Mouse (Mus musculus) neural tube, embryonic 15.5 days (tissue): Measurements from ENCODE around the gene Grb14. TPM values are rescaled to one million over a fixed set of nuclear protein-coding genes. Genes with fewer than 3 reads are reported as not detected.

Experiments used
- ATAC-seq: fragments of 200-750 bp; cut with Nextera tagmentation; 2 replicates; pipeline ENCODE4 v1.8.0; 2017; ENCODE audit warnings: mild to moderate bottlenecking, moderate TSS enrichment, moderate library complexity; ENCODE audit not compliant: low FRiP score
- H3K27ac ChIP-seq: fragments of 300-500 bp; sonication (generic); replicated peaks from 2 replicates; pipeline ENCODE4 v1.5.1; 2015; ENCODE audit warnings: mild to moderate bottlenecking, inconsistent platforms
- H3K27me3 ChIP-seq: fragments of 300-500 bp; sonication (generic); replicated peaks from 2 replicates; pipeline ENCODE4 v1.6.1; 2015; ENCODE audit warnings: inconsistent platforms
- H3K36me3 ChIP-seq: fragments of 300-500 bp; sonication (generic); 2 replicates; pipeline ENCODE4 v1.6.1; 2015; ENCODE audit warnings: inconsistent platforms
- H3K4me1 ChIP-seq: fragments of 300-500 bp; sonication (generic); 2 replicates; pipeline ENCODE4 v1.6.1; 2015; ENCODE audit warnings: inconsistent platforms
- H3K4me2 ChIP-seq: fragments of 300-500 bp; sonication (generic); 2 replicates; pipeline ENCODE4 v1.6.1; 2015; ENCODE audit warnings: inconsistent platforms, mild to moderate bottlenecking, moderate library complexity
- H3K4me3 ChIP-seq: fragments of 300-500 bp; sonication (generic); replicated peaks from 2 replicates; pipeline ENCODE4 v1.5.1; 2015; ENCODE audit warnings: mild to moderate bottlenecking, inconsistent platforms
- H3K9ac ChIP-seq: fragments of 300-500 bp; sonication (generic); replicated peaks from 2 replicates; pipeline ENCODE4 v1.6.1; 2015; ENCODE audit warnings: mild to moderate bottlenecking, inconsistent platforms
- H3K9me3 ChIP-seq: fragments of 300-500 bp; sonication (generic); replicated peaks from 2 replicates; pipeline ENCODE4 v1.6.1; 2016; ENCODE audit warnings: inconsistent platforms
- WGBS: fragments of 180-500 bp; shearing (Covaris S2); methylation state at CpG from one replicate; pipeline ENCODE4 v1.1.7; 2015; ENCODE audit warnings: mixed read lengths; 5-methylcytosine and 5-hydroxymethylcytosine counted together
- polyA plus RNA-seq: library from polyadenylated mRNA; unstranded; fragments of >200 nt; fragmentation: Nextera tagmentation; extraction: Ambion mirVana; gene quantifications from 2 replicates; pipeline ENCODE4 v1.2.1, GENCODE M21; 2015

Grb14 gene
- polyA plus RNA-seq, 1 experiment from 2014 or later: 24.8 TPM

- Histone ChIP-seq H3K4me2 (no peak overlapping the region), H3K4me1 (no peaks in the 10 kb centered on the region), H3K27me3 (no peaks in the 10 kb centered on the region), H3K9me3 (no peaks in the 10 kb centered on the region), H3K9ac (no peak overlapping the region), H3K4me3 (no peak overlapping the region), H3K27ac (no peak overlapping the region), H3K36me3 (no peaks in the 10 kb centered on the region)
- ATAC-seq: no peak
- 87% methylated on average over 3 of the region's 3 CpGs for WGBS
Observed at GRCm38 (mm10) chr2:65014552-65014951, 10.2 kb downstream of the Grb14 start.

DNA sequence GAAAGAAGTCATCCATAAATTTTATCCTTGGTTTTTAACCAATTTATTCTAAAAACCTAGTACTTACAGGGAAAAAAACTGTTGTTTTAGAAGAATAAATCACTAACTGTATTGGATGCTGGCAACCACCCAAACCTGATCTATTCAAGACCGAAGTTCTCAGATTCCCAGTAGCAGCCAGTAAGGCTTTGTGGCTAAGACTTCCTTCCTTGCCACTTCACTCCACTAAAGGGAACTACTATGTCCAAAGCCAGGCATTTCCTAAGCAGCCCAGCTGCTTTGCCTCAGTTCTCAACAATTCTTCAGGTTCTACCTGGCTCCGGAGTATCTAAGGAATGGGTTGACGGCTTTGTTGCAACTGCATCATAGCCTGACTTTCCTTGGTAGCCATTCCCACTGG, 14.7 kb downstream of the Grb14 start:
- H3K4me1 ChIP-seq: no peaks in the 10 kb centered on the region
- H3K9ac ChIP-seq: no peak overlapping the region
- H3K9me3 ChIP-seq: no peaks in the 10 kb centered on the region
- no peak overlapping the region for H3K4me2 ChIP-seq
- no peak for ATAC-seq
- H3K27ac ChIP-seq: no peak overlapping the region
- H3K27me3 ChIP-seq: no peaks in the 10 kb centered on the region
- WGBS: 86% methylated on average over 3 of the region's 3 CpGs
- no peaks in the 10 kb centered on the region for H3K36me3 ChIP-seq
- H3K4me3 ChIP-seq: no peak overlapping the region

DNA sequence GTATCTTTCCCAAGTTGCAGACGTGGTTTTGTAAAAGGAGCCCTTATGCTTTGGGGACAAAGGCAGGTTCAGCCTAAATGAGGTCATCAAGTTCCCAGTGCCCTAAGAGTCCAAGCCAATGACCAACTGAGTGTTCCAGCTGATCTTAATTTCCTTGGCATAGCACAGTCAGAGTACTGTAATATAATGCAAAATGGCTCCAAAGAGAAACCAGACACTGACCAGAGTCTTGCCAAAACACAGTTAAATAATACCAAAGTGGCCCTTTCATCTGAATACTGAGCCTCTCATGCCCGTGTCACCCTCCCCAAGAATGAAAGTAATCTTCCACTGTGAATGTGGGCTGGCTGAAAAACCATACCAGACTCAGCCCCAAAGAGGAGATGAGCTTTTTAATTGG, 17.4 kb downstream of the Grb14 start:
- Histone ChIP-seq H3K27ac (no peak overlapping the region), H3K36me3 (no peaks in the 10 kb centered on the region), H3K9ac (no peak overlapping the region), H3K9me3 (no peaks in the 10 kb centered on the region), H3K4me1 (no peaks in the 10 kb centered on the region), H3K27me3 (no peaks in the 10 kb centered on the region), H3K4me2 (no peak overlapping the region), H3K4me3 (no peak overlapping the region)
- no peak for ATAC-seq
- 75% methylated on average over 2 of the region's 2 CpGs for WGBS

DNA sequence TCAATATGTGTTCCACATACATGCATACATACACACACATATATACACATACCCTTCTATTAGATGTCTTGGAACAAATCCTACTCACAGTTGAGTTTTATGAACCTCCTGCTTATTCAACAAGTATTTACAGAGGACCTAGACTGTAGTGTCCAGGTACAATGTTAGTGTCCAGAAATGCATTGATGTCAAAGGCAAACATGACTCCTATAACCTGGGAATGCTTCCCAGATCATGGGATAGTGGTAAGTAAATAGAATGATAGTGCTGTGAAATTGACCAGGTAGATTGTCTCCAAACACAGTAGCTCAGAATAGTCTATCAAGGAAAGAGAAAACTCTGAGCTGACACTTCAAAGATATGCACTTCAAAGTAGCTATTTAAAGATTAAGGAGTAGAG, 19.7 kb downstream of the Grb14 start:
- no peak overlapping the region for H3K4me3 ChIP-seq
- no peak for ATAC-seq
- no peaks in the 10 kb centered on the region for H3K27me3 ChIP-seq
- no peaks in the 10 kb centered on the region for H3K4me1 ChIP-seq
- no peak overlapping the region for H3K4me2 ChIP-seq
- H3K9me3 ChIP-seq: no peaks in the 10 kb centered on the region
- H3K36me3 ChIP-seq: no peaks in the 10 kb centered on the region
- H3K27ac ChIP-seq: no peak overlapping the region
- H3K9ac ChIP-seq: no peak overlapping the region

DNA sequence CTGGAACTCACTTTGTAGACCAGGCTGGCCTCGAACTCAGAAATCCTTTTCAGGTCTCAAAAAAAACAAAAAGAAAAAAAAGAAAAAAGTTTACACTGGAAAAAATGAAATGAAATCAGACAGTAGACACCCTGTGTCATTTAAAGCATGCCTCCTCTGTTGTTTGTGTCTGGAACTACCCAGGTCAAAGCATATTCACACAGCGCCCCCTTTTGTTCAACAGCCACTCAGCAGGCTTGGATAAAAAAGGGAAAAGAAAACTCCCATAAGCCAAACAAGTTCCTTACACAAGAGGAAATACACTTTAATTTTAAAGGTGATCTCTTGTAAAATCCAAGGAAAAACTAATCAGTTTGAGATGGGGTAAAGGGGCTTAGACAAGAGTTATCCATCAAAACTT, 21.4 kb downstream of the Grb14 start:
- 55% methylated on average over 2 of the region's 2 CpGs for WGBS
- Histone ChIP-seq H3K27me3 (no peaks in the 10 kb centered on the region), H3K4me1 (no peaks in the 10 kb centered on the region), H3K36me3 (no peaks in the 10 kb centered on the region), H3K4me2 (no peak overlapping the region), H3K9me3 (no peaks in the 10 kb centered on the region), H3K9ac (no peak overlapping the region), H3K27ac (no peak overlapping the region), H3K4me3 (no peak overlapping the region)
- no peak for ATAC-seq

GRCm38 (mm10) chr2:65002631-65003030, 22.2 kb downstream of the Grb14 start:
- Histone ChIP-seq H3K9ac (no peak overlapping the region), H3K9me3 (no peaks in the 10 kb centered on the region), H3K4me1 (no peaks in the 10 kb centered on the region), H3K4me2 (no peak overlapping the region), H3K4me3 (no peak overlapping the region), H3K36me3 (no peaks in the 10 kb centered on the region), H3K27me3 (no peaks in the 10 kb centered on the region), H3K27ac (no peak overlapping the region)
- 94% methylated on average over 3 of the region's 3 CpGs for WGBS
- ATAC-seq: no peak

DNA sequence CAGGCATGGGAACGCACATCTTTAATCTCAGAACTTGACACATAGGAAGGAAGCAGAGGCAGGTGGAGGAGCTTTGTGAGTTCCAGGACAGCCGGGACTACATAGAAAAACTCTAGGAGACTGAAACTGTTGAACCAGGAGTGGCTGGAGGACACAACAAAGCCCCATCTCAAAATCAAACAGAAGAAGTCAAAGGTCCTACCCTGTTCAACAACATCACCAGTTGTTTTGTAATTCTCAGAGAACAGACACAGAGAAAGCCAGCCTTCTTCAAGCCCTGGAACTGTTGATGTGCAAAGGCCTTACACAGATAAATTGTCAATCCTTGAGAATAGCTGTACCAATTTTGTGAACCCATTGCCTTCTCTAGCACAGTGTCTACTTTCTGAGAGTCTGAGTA, 29.7 kb downstream of the Grb14 start:
- Histone ChIP-seq H3K36me3 (no peaks in the 10 kb centered on the region), H3K9me3 (no peaks in the 10 kb centered on the region), H3K9ac (no peak overlapping the region), H3K27me3 (no peaks in the 10 kb centered on the region), H3K4me1 (no peaks in the 10 kb centered on the region), H3K4me2 (no peak overlapping the region), H3K27ac (no peak overlapping the region), H3K4me3 (no peak overlapping the region)
- ATAC-seq: no peak
- WGBS: 93% methylated on average over 2 of the region's 2 CpGs

DNA sequence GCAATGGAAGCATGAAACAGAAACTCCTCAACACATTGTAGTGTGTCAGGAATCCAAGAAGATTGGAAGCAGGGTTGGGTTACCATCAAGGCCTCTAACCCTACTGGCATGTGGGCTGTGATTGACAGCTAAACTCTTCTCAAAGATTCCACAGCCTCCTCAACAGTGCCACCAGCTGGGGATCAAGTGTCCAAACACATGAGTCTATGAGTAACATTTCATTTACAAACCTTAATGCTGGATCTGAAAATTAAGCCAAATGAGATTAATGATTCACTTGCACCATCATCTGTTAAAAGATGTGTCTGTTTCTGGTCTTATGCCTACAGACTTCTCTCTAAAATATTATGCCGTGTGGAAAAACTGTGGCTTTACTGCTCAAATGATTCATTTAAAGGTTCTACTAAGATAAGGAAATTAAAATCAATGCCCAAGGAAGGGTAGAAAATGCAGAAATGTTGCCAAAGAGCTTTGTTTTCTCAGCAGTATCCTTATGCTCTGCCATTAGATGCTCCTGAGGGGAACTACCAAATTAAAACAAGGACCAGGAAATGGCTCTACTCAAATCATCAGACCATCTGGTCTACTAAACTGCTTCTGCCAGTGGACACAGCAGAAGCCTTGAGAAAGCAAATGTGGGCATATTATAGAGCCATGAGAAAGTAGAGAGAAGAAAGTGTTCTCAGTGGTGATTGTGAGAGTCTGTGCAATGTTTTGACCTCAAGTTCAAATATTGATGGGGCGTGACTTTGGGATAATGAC, 35.2 kb downstream of the Grb14 start:
- H3K9ac ChIP-seq: no peak overlapping the region
- ATAC-seq: no peak
- H3K9me3 ChIP-seq: no peaks in the 10 kb centered on the region
- no peak overlapping the region for H3K4me3 ChIP-seq
- H3K36me3 ChIP-seq: no peaks in the 10 kb centered on the region
- H3K4me2 ChIP-seq: no peak overlapping the region
- H3K27me3 ChIP-seq: no peaks in the 10 kb centered on the region
- WGBS: 89% methylated on average over 2 of the region's 2 CpGs
- H3K4me1 ChIP-seq: no peaks in the 10 kb centered on the region
- H3K27ac ChIP-seq: no peak overlapping the region

- no peak overlapping the region for H3K4me2 ChIP-seq
- no peaks in the 10 kb centered on the region for H3K36me3 ChIP-seq
- H3K27ac ChIP-seq: no peak overlapping the region
- no peaks in the 10 kb centered on the region for H3K9me3 ChIP-seq
- H3K4me3 ChIP-seq: no peak overlapping the region
- 79% methylated on average over 3 of the region's 3 CpGs for WGBS
- no peak for ATAC-seq
- H3K27me3 ChIP-seq: no peaks in the 10 kb centered on the region
- H3K4me1 ChIP-seq: no peaks in the 10 kb centered on the region
- H3K9ac ChIP-seq: no peak overlapping the region
Observed at GRCm38 (mm10) chr2:64987782-64988181, 37.0 kb downstream of the Grb14 start.

- peaks cover 3% of the 10 kb centered on the region; the same call in 1 of the 2 replicates for H3K4me1 ChIP-seq
- H3K27ac ChIP-seq: no peak overlapping the region
- H3K27me3 ChIP-seq: no peaks in the 10 kb centered on the region
- H3K36me3 ChIP-seq: no peaks in the 10 kb centered on the region
- no peak overlapping the region for H3K9ac ChIP-seq
- 62% methylated on average over 5 of the region's 5 CpGs for WGBS
- H3K4me3 ChIP-seq: no peak overlapping the region
- ATAC-seq: no peak
- H3K4me2 ChIP-seq: no peak overlapping the region
- H3K9me3 ChIP-seq: no peaks in the 10 kb centered on the region
Observed at GRCm38 (mm10) chr2:64975546-64975945, 49.2 kb downstream of the Grb14 start.

DNA sequence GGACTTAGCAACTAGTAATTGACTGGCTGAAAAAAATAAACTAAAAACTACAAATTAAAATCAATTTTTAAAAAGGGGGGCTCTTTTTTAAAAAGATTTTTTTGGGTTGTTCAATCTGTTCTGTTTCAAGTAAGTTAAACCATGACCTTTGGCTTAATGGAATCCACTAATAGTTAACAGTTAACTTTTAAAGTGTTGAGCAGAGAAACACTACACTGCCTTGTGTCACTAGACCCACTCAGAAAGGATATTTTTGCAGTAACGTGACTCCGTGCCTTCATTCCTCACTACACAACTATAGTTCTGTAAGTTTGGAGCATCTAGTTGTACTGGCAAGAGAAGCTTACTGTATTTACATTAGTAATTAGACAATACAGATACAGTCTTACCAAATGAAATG, 50.2 kb downstream of the Grb14 start:
- no peak overlapping the region for H3K4me2 ChIP-seq
- no peak overlapping the region for H3K9ac ChIP-seq
- no peak for ATAC-seq
- H3K4me3 ChIP-seq: no peak overlapping the region
- no peaks in the 10 kb centered on the region for H3K36me3 ChIP-seq
- no peak overlapping the region for H3K27ac ChIP-seq
- H3K4me1 ChIP-seq: peaks cover 3% of the 10 kb centered on the region; the same call in 1 of the 2 replicates
- no peaks in the 10 kb centered on the region for H3K9me3 ChIP-seq
- WGBS: 86% methylated on average over 2 of the region's 2 CpGs
- no peaks in the 10 kb centered on the region for H3K27me3 ChIP-seq

DNA sequence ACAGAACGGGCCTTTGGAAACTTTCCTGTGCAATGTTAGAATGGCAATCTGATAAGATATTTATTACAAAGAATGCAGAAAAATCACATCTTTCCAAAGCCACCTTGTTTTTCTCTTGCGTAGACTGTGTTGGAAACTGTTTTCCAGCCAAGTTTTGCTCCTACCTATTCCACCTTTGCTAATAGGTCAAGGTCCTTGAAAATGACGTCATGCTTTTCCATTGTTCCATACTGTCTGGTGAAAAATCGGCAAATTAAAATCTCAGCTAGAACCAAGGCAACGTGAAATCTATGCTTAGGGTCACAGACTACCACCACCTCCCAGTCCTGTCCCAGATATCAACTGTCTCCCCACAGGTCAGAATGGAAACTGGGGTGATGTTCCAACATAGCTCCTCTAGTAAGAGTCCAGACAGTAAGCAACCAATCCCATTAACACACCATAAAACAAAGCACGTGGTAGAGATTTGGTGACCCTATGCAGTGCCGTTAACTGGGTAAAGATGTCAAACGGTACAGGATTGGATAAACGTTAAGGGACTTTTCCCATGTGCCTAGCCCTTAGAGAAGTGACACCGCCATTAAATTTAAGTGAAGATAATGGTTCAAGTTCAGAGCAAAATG, 50.9 kb downstream of the Grb14 start:
- WGBS: 88% methylated on average over 10 of the region's 10 CpGs

More for the DNA sequence above, 50.9 kb downstream of the Grb14 start:
- H3K9me3 ChIP-seq: no peaks in the 10 kb centered on the region
- H3K4me2 ChIP-seq: no peak overlapping the region
- no peaks in the 10 kb centered on the region for H3K27me3 ChIP-seq
- H3K9ac ChIP-seq: no peak overlapping the region
- no peak overlapping the region for H3K27ac ChIP-seq
- H3K4me3 ChIP-seq: no peak overlapping the region
- ATAC-seq: no peak
- H3K36me3 ChIP-seq: no peaks in the 10 kb centered on the region
- peaks cover 3% of the 10 kb centered on the region; the same call in 1 of the 2 replicates for H3K4me1 ChIP-seq
